Mouse (Mus musculus): Measurements from ENCODE around the gene Odf3l2. TPM values are rescaled to one million over a fixed set of nuclear protein-coding genes. Genes with fewer than 3 reads are reported as not detected.
A peak's percentile ranks its signal among the peaks of the same experiment; 100 is the strongest.

Gene Odf3l2
- polyA plus RNA-seq, 1 experiment from 2014 or later = not detected

- no peaks in the 10 kb centered on the region for H3K9me3 ChIP-seq
- H3K36me3 ChIP-seq = 0 out of 2 replicates have a peak, but pooled peaks cover 3% of the 10 kb centered on the region
- peaks cover 29% of the 10 kb centered on the region for H3K27me3 ChIP-seq (replicated peaks)
- peak overlapping the region; percentile 100 for H3K4me2 ChIP-seq (replicated peaks)
- ATAC-seq (ENCODE audit: low FRiP score, low read depth) = no peak; the same call in 1 of the 2 replicates
- no peak overlapping the region for H3K27ac ChIP-seq
- no peak overlapping the region for H3K9ac ChIP-seq
- WGBS = 80% methylated on average over 1 of the region's 1 CpGs
- H3K4me1 ChIP-seq = peaks cover 24% of the 10 kb centered on the region
- H3K4me3 ChIP-seq = peak overlapping the region; percentile 56; the same call in 1 of the 2 replicates
These were observed 31.3 kb downstream of the Odf3l2 start for GRCm38 (mm10) chr10:79614305-79614643.

GRCm38 (mm10) chr10:79613578-79614304 is 31.8 kb downstream of the Odf3l2 start, which contains the start of gene C2cd4c:
Gene C2cd4c, minus strand, starts transcription at chr10:79614025.
- peak within 1 kb of the TSS; percentile 56 for H3K4me3 ChIP-seq
- peak within 1 kb of the TSS; percentile 100 for H3K4me2 ChIP-seq (replicated peaks)
- H3K4me1 ChIP-seq = peaks cover 24% of the 10 kb centered on the region
- H3K9me3 ChIP-seq = no peaks in the 10 kb centered on the region
- peak within 1 kb of the TSS; percentile 52 for H3K9ac ChIP-seq
- no peak within 1 kb of the TSS for H3K27ac ChIP-seq
- peaks cover 29% of the 10 kb centered on the region for H3K27me3 ChIP-seq (replicated peaks)
- ATAC-seq (ENCODE audit: low FRiP score, low read depth) = peak; percentile 75
- WGBS = under 1% methylated on average over 60 of the region's 60 CpGs
- H3K36me3 ChIP-seq = no peaks in the 10 kb centered on the region

DNA sequence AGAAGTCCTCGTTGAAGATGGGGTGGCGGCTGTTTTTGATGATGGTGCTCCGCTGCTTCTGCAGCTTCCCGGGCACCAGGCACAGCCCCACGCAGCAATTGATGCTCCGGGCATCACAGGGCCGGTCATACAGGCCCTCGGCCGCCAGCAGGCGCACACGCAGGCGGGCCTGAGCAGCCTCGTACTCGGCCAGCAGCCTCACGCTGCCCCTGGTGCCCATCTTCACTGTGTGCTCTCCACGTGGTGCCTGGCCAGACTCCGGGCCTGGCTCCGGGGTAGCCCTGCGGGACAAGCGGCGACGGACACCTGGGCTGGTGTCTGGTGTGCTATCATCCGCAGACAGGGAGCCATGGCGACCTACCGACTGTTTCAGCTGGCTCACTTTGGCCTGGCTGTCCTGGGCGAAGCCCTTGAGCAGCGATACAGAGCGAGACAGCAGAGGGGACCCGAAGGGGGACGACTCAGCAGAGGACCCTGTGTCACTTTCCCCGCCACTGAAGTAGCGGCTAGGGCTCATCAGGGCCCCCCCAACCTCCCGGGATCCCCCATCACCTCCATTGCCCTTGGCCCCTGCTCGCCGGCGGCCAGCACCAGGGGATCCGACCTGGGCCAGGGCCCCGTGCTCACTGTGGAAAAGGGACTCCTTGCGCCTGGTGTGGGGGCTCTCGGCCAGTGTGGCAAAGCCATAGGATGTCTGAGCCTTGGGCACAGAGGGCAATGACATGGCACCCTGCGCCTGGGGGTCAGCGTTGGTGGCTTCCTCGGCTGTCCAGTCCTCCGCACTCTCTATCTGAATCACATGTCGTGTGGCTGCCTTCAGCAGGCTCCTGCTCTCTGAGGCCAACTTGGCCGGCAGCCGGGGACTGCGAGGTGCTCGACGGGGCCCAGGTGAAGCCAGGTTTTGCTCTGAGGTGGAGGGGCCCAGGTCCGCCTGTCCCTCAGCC is 33.1 kb downstream of the Odf3l2 start:
- peak overlapping the region; percentile 9; the same call in 1 of the 2 replicates for H3K9ac ChIP-seq
- H3K4me1 ChIP-seq = peaks cover 24% of the 10 kb centered on the region
- WGBS = 11% methylated on average over 51 of the region's 51 CpGs
- no peaks in the 10 kb centered on the region for H3K9me3 ChIP-seq
- peak overlapping the region; percentile 5; the same call in 1 of the 2 replicates for H3K4me3 ChIP-seq
- no peaks in the 10 kb centered on the region for H3K36me3 ChIP-seq
- peaks cover 29% of the 10 kb centered on the region for H3K27me3 ChIP-seq (replicated peaks)
- ATAC-seq (ENCODE audit: low FRiP score, low read depth) = peak; percentile 38
- no peak overlapping the region for H3K27ac ChIP-seq
- H3K4me2 ChIP-seq (replicated peaks) = peak overlapping the region; percentile 100

DNA sequence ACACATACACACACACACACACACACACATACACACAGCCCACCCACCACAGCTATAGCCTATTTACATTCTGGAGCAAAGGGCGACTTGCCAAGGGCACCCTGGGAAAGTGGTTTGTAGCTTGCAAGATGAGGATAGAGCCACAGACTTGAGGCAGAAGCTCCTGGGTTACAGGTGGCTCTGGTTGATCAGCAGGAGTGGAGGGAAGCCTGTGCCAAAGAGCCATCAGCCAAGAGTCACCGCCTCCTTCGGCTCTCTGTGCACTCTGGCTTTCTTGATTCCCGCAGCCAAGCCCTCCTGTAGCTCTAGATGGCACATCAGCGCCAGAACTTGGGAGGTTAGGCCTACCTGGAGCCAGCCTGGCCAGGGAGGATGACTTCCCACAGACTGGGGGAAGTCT is 34.2 kb downstream of the Odf3l2 start:
- H3K4me3 ChIP-seq = no peak overlapping the region
- peaks cover 24% of the 10 kb centered on the region for H3K4me1 ChIP-seq
- peak overlapping the region; percentile 100; the same call in 1 of the 2 replicates for H3K4me2 ChIP-seq (replicated peaks)
- WGBS = 33% methylated on average over 5 of the region's 5 CpGs
- no peak overlapping the region for H3K27ac ChIP-seq
- no peaks in the 10 kb centered on the region for H3K9me3 ChIP-seq
- H3K9ac ChIP-seq = no peak overlapping the region
- no peaks in the 10 kb centered on the region for H3K36me3 ChIP-seq
- H3K27me3 ChIP-seq (replicated peaks) = peaks cover 29% of the 10 kb centered on the region
- ATAC-seq (ENCODE audit: low FRiP score, low read depth) = no peak

- H3K36me3 ChIP-seq = no peaks in the 10 kb centered on the region
- H3K9ac ChIP-seq = no peak overlapping the region
- no peaks in the 10 kb centered on the region for H3K9me3 ChIP-seq
- H3K4me3 ChIP-seq = no peak overlapping the region
- no peak for ATAC-seq (ENCODE audit: low FRiP score, low read depth)
- no peak overlapping the region for H3K4me2 ChIP-seq (replicated peaks)
- H3K27ac ChIP-seq = no peak overlapping the region
- H3K27me3 ChIP-seq (replicated peaks) = peaks cover 29% of the 10 kb centered on the region
- H3K4me1 ChIP-seq = peaks cover 24% of the 10 kb centered on the region
- WGBS = 76% methylated on average over 3 of the region's 3 CpGs
These were observed 36.3 kb downstream of the Odf3l2 start for GRCm38 (mm10) chr10:79609276-79609675.

DNA sequence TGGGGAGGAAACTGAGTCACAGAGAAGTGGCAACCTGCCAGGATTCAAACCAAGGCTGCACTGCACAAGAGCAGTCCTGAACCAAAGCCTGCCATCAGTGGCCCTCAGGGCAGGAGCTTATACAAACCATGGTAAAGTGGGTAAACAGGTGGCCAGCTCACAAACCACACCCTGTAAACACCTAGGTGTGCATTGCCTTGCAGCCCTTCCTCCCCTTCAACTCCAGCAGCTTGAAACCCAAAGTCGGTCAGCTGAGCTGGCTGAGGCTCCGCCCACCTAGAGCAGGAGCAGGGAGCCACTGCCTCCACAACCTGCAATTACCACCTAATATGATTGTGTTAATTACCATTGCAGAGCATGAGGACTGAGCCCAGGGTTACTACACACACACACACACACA is 37.6 kb downstream of the Odf3l2 start:
- H3K27me3 ChIP-seq (replicated peaks) = peaks cover 20% of the 10 kb centered on the region
- no peak for ATAC-seq (ENCODE audit: low FRiP score, low read depth)

GRCm38 (mm10) chr10:79606537-79606936 is 39.0 kb downstream of the Odf3l2 start:
- ATAC-seq (ENCODE audit: low FRiP score, low read depth) = no peak
- Histone ChIP-seq H3K36me3 (no peaks in the 10 kb centered on the region), H3K4me1 (peaks cover under 1% of the 10 kb centered on the region; the same call in 1 of the 2 replicates), H3K9me3 (no peaks in the 10 kb centered on the region), H3K4me3 (no peak overlapping the region), H3K4me2 (replicated peaks) (no peak overlapping the region), H3K9ac (no peak overlapping the region), H3K27me3 (replicated peaks) (peaks cover 7% of the 10 kb centered on the region), H3K27ac (no peak overlapping the region)
- WGBS = 67% methylated on average over 4 of the region's 4 CpGs

More for the DNA sequence above, 37.6 kb downstream of the Odf3l2 start:
- H3K9ac ChIP-seq = no peak overlapping the region
- no peak overlapping the region for H3K4me2 ChIP-seq (replicated peaks)
- H3K27ac ChIP-seq = no peak overlapping the region
- 41% methylated on average over 2 of the region's 2 CpGs for WGBS
- peaks cover 14% of the 10 kb centered on the region; the same call in 1 of the 2 replicates for H3K4me1 ChIP-seq
- H3K36me3 ChIP-seq = no peaks in the 10 kb centered on the region
- H3K9me3 ChIP-seq = no peaks in the 10 kb centered on the region
- no peak overlapping the region for H3K4me3 ChIP-seq

- no peaks in the 10 kb centered on the region for H3K9me3 ChIP-seq
- no peak overlapping the region for H3K4me3 ChIP-seq
- H3K9ac ChIP-seq = no peak overlapping the region
- H3K4me2 ChIP-seq (replicated peaks) = no peak overlapping the region
- 72% methylated on average over 4 of the region's 4 CpGs for WGBS
- H3K27me3 ChIP-seq (replicated peaks) = peaks cover 13% of the 10 kb centered on the region
- no peak for ATAC-seq (ENCODE audit: low FRiP score, low read depth)
- H3K4me1 ChIP-seq = no peaks in the 10 kb centered on the region
- H3K27ac ChIP-seq = no peak overlapping the region
- H3K36me3 ChIP-seq = no peaks in the 10 kb centered on the region
These were observed 47.7 kb downstream of the Odf3l2 start for GRCm38 (mm10) chr10:79597936-79598230.

- Histone ChIP-seq H3K9ac (no peak overlapping the region), H3K4me3 (no peak overlapping the region), H3K9me3 (no peaks in the 10 kb centered on the region), H3K27me3 (replicated peaks) (peaks cover 13% of the 10 kb centered on the region), H3K36me3 (no peaks in the 10 kb centered on the region), H3K4me2 (replicated peaks) (no peak overlapping the region), H3K27ac (no peak overlapping the region), H3K4me1 (no peaks in the 10 kb centered on the region)
- 43% methylated on average over 13 of the region's 13 CpGs for WGBS
- ATAC-seq (ENCODE audit: low FRiP score, low read depth) = no peak
These were observed 48.2 kb downstream of the Odf3l2 start for GRCm38 (mm10) chr10:79597051-79597935.

GRCm38 (mm10) chr10:79595590-79595929 is 50.0 kb downstream of the Odf3l2 start:
- no peak overlapping the region for H3K4me2 ChIP-seq (replicated peaks)
- no peaks in the 10 kb centered on the region for H3K4me1 ChIP-seq
- H3K9me3 ChIP-seq = no peaks in the 10 kb centered on the region
- H3K4me3 ChIP-seq = no peak overlapping the region
- H3K27ac ChIP-seq = no peak overlapping the region
- H3K27me3 ChIP-seq (replicated peaks) = peaks cover 13% of the 10 kb centered on the region
- H3K36me3 ChIP-seq = no peaks in the 10 kb centered on the region
- no peak overlapping the region for H3K9ac ChIP-seq
- ATAC-seq (ENCODE audit: low FRiP score, low read depth) = no peak
- WGBS = 58% methylated on average over 8 of the region's 8 CpGs

- H3K27ac ChIP-seq = no peak overlapping the region
- 16% methylated on average over 17 of the region's 17 CpGs for WGBS
- no peak overlapping the region for H3K9ac ChIP-seq
- no peaks in the 10 kb centered on the region for H3K36me3 ChIP-seq
- H3K4me1 ChIP-seq = no peaks in the 10 kb centered on the region
- no peaks in the 10 kb centered on the region for H3K9me3 ChIP-seq
- peak; percentile 90 for ATAC-seq (ENCODE audit: low FRiP score, low read depth)
- peak overlapping the region; percentile 22; the same call in 1 of the 2 replicates for H3K4me2 ChIP-seq (replicated peaks)
- H3K4me3 ChIP-seq = no peak overlapping the region
- H3K27me3 ChIP-seq (replicated peaks) = peaks cover 13% of the 10 kb centered on the region
These were observed 50.5 kb downstream of the Odf3l2 start for GRCm38 (mm10) chr10:79594872-79595589.

Data from neural tube, embryonic 12.5 days (tissue).